Mouse (Mus musculus): ENCODE measurements around the gene Platr17. TPM values are rescaled to one million over a fixed set of nuclear protein-coding genes. Genes with fewer than 3 reads are reported as not detected.
A peak's percentile ranks its signal among the peaks of the same experiment; 100 is the strongest.
"Not testable (repeated sequence)": the region's sequence is repeated elsewhere in the genome, so short reads cannot be mapped to it uniquely, and the experiment has no call there.

The Platr17 gene
- total and polyA plus RNA-seq, 3 experiments, result not detected

GRCm38 (mm10) chr17:33889941-33890532 lies 14.9 kb upstream of the Platr17 start:
- H3K9me3 ChIP-seq (replicated peaks; ENCODE audit: insufficient read depth, low read length); H3K27me3 ChIP-seq (ENCODE audit: control insufficient read depth in 1 of 2, insufficient read depth in 2 of 2, low read length in 2 of 2); DNase-seq (ENCODE audit: low read depth, low spot score): not testable (repeated sequence)
- Histone ChIP-seq H3K36me3 (ENCODE audit: control insufficient read depth in 1 of 2, insufficient read depth in 2 of 2, low read length in 2 of 2) (peaks cover 2 to 16% of the 10 kb centered on the region in 2 experiments; a peak in 3 of 4 replicates), H3K9ac (ENCODE audit: control insufficient read depth, low read depth, low read length, poor library complexity, severe bottlenecking) (peak overlapping the region; percentile 84), H3K4me1 (ENCODE audit: control insufficient read depth in 1 of 2, insufficient read depth in 2 of 2, low read length in 2 of 2) (peaks cover 4 to 18% of the 10 kb centered on the region in 2 experiments), H3K27ac (ENCODE audit: control insufficient read depth, low read depth, low read length) (peak overlapping the region; percentile 61), H3K4me3 (ENCODE audit: control insufficient read depth in 1 of 2, insufficient read depth in 1 of 2, low read depth in 2 of 2, low read length in 2 of 2) (peak overlapping the region; percentile 50 to 89), H3K79me2 (ENCODE audit: control insufficient read depth, insufficient read depth, low read length, poor library complexity) (peaks cover 27% of the 10 kb centered on the region)
- 0 out of 2 replicates have a peak, but pooled peaks have one; percentile 10 for TF ChIP-seq E2F4 (IDR thresholded peaks at IDR 0.05; ENCODE audit: borderline replicate concordance, low read depth, low read length)

- peak within 1 kb of the TSS; percentile 60 to 89 for H3K4me3 ChIP-seq (ENCODE audit: control insufficient read depth in 1 of 2, insufficient read depth in 1 of 2, low read depth in 2 of 2, low read length in 2 of 2)
- peak within 1 kb of the TSS; percentile 61 for H3K27ac ChIP-seq (ENCODE audit: control insufficient read depth, low read depth, low read length)
- peak; percentile 99 for DNase-seq (ENCODE audit: low read depth, low spot score)
- H3K79me2 ChIP-seq (ENCODE audit: control insufficient read depth, insufficient read depth, low read length, poor library complexity), result peaks cover 27% of the 10 kb centered on the region
- H3K9ac ChIP-seq (ENCODE audit: control insufficient read depth, low read depth, low read length, poor library complexity, severe bottlenecking), result peak within 1 kb of the TSS; percentile 84
- peaks cover 4 to 18% of the 10 kb centered on the region in 2 experiments for H3K4me1 ChIP-seq (ENCODE audit: control insufficient read depth in 1 of 2, insufficient read depth in 2 of 2, low read length in 2 of 2)
- peaks cover 2 to 16% of the 10 kb centered on the region in 2 experiments; a peak in 3 of 4 replicates for H3K36me3 ChIP-seq (ENCODE audit: control insufficient read depth in 1 of 2, insufficient read depth in 2 of 2, low read length in 2 of 2)
- H3K27me3 ChIP-seq (ENCODE audit: control insufficient read depth in 1 of 2, insufficient read depth in 2 of 2, low read length in 2 of 2), result no peaks in the 10 kb centered on the region
- H3K9me3 ChIP-seq (replicated peaks; ENCODE audit: insufficient read depth, low read length), result no peaks in the 10 kb centered on the region
- TF ChIP-seq JUND (IDR thresholded peaks at IDR 0.05; ENCODE audit: low read depth, low read length) (no peak), POLR2AphosphoS5 (IDR thresholded peaks at IDR 0.05; ENCODE audit: borderline replicate concordance, low read depth, low read length) (no peak), SIN3A (IDR thresholded peaks at IDR 0.05; ENCODE audit: low read length) (peak; percentile 92), TCF12 (IDR thresholded peaks at IDR 0.05; ENCODE audit: low read depth, low read length) (no peak; the same call in 1 of the 2 replicates), CTCF (IDR thresholded peaks at IDR 0.05 in 2 of 3, conservative IDR thresholded peaks at IDR 0.05 in 1 of 3; ENCODE audit: control insufficient read depth in 1 of 3, insufficient read depth in 1 of 3, low read depth in 2 of 3, low read length in 3 of 3, poor library complexity in 1 of 3, severe bottlenecking in 1 of 3) (peak; percentile 78 to 89 (median 79)), MYB (IDR thresholded peaks at IDR 0.05; ENCODE audit: low read depth, low read length) (no peak), E2F4 (IDR thresholded peaks at IDR 0.05; ENCODE audit: borderline replicate concordance, low read depth, low read length) (no peak), POLR2AphosphoS2 (IDR thresholded peaks at IDR 0.05; ENCODE audit: low read length) (no peak), UBTF (IDR thresholded peaks at IDR 0.05; ENCODE audit: borderline replicate concordance, insufficient read depth, low read depth, low read length) (no peak), ZKSCAN1 (IDR thresholded peaks at IDR 0.05; ENCODE audit: low read depth, low read length) (no peak), CHD2 (IDR thresholded peaks at IDR 0.05; ENCODE audit: low read length) (no peak), ETS1 (IDR thresholded peaks at IDR 0.05; ENCODE audit: low read depth, low read length) (peak; percentile 79), ZNF384 (IDR thresholded peaks at IDR 0.05; ENCODE audit: low read depth, low read length) (peak; percentile 25; the same call in 1 of the 2 replicates), TBP (IDR thresholded peaks at IDR 0.05; ENCODE audit: low read depth, low read length) (peak; percentile 65), BHLHE40 (IDR thresholded peaks at IDR 0.05; ENCODE audit: borderline replicate concordance, low read depth, low read length) (no peak), ZMIZ1 (IDR thresholded peaks at IDR 0.05; ENCODE audit: low read depth, low read length) (peak; percentile 70; the same call in 1 of the 2 replicates), USF2 (IDR thresholded peaks at IDR 0.05; ENCODE audit: borderline replicate concordance in 1 of 2, insufficient read depth in 1 of 2, low read depth in 1 of 2, low read length in 2 of 2) (no peak), MEF2A (IDR thresholded peaks at IDR 0.05; ENCODE audit: extremely low read depth, insufficient replicate concordance, low read depth, low read length, poor library complexity, severe bottlenecking) (no peak), ZC3H11A (IDR thresholded peaks at IDR 0.05; ENCODE audit: low read depth, low read length) (peak; percentile 6; the same call in 1 of the 2 replicates), GABPA (IDR thresholded peaks at IDR 0.05; ENCODE audit: low read depth, low read length) (no peak), EP300 (IDR thresholded peaks at IDR 0.05; ENCODE audit: low read depth in 1 of 2, low read length in 2 of 2) (peak in 1 of 2 experiments; percentile 49; a peak in 1 of 4 replicates), GATA1 (IDR thresholded peaks at IDR 0.05; ENCODE audit: low read depth, low read length) (no peak), MAX (IDR thresholded peaks at IDR 0.05; ENCODE audit: low read length) (peak; percentile 81), CHD1 (IDR thresholded peaks at IDR 0.05; ENCODE audit: low read depth, low read length) (no peak), RCOR1 (IDR thresholded peaks at IDR 0.05; ENCODE audit: low read depth, low read length) (no peak), MAZ (IDR thresholded peaks at IDR 0.05; ENCODE audit: low read depth, low read length) (peak; percentile 76; the same call in 1 of the 2 replicates), HCFC1 (IDR thresholded peaks at IDR 0.05; ENCODE audit: low read depth, low read length) (peak; percentile 90), KAT2A (conservative IDR thresholded peaks at IDR 0.05; ENCODE audit: low read depth, low read length) (peak; percentile 62; the same call in 1 of the 2 replicates), MYC (IDR thresholded peaks at IDR 0.05; ENCODE audit: low read depth, low read length) (peak; percentile 95)
Observed at GRCm38 (mm10) chr17:33890533-33891059, 14.3 kb upstream of the Platr17 start, which contains the start of gene Kifc1. Gene Kifc1 (minus strand): TSS chr17:33890661.
